Mouse (Mus musculus): ENCODE measurements at regions not wholly inside any gene's neighbourhood (a gene's known extent, or its start where the extent isn't known, plus 50 kb on each side); places are given as distances from the start of the nearest gene placed in this dataset.
"Not testable (repeated sequence)": the region's sequence is repeated elsewhere in the genome, so short reads cannot be mapped to it uniquely, and the experiment has no call there.

DNA sequence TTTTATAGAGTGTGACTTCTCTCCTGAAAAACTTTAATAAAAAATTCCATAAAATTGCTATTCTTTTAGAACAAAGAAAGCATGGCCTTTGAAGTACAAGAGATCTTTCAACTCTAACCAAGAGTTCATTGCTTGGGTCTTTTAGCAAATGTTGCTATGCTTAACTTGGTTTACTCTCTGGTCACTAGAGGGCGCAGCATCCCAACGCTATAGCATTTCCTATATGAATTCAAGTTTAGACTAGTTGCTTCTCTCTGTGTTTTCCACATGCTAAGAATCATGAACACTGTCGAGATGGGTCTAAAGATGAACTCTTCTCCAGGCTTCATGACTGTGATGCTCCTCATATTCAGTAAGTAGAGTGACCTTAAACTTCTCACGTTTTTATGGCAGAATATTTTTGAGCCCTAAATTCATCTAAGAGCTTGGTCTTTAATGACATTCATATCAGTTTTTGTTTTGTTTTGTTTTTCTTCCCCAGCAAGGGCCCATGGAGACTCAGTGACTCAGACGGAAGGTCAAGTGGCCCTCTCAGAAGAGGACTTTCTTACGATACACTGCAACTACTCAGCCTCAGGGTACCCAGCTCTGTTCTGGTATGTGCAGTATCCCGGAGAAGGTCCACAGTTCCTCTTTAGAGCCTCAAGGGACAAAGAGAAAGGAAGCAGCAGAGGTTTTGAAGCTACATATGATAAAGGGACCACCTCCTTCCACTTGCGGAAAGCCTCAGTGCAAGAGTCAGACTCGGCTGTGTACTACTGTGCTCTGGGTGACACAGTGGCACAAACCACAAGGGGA lies 823.2 kb upstream of the Olfr1507 start:
- not testable (repeated sequence) for TF ChIP-seq CTCF (IDR thresholded peaks at IDR 0.05; ENCODE audit: extremely low read depth, insufficient read depth, insufficient read length, insufficient replicate concordance); POLR2A (IDR thresholded peaks at IDR 0.05; ENCODE audit: low read depth, low read length)

Data from spleen, adult 2 months (tissue).